Mouse (Mus musculus): ENCODE results near the gene Nhej1.

Gene Nhej1

DNA sequence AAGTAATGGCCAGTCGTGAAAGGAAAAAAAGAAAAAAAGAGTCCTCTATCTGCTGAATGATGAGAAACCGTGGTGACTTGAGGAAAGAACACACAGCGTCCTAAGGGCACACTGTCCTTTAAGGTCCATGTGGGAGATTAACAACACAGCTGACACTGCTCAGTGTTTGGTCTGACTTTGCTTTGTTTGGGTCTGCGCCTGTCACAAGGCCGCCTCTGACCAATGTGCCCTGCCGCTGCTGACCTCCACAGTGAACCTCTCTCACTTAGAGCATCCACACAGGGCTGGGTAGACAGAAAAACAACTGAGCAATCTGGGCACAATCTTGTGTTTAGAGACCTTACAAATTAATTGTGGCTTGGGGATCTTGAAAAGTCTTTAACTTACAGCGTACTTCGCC lies 148.0 kb downstream of the Nhej1 start:
- DNase-seq (ENCODE audit: low spot score in 2 of 2) = no peak

DNA sequence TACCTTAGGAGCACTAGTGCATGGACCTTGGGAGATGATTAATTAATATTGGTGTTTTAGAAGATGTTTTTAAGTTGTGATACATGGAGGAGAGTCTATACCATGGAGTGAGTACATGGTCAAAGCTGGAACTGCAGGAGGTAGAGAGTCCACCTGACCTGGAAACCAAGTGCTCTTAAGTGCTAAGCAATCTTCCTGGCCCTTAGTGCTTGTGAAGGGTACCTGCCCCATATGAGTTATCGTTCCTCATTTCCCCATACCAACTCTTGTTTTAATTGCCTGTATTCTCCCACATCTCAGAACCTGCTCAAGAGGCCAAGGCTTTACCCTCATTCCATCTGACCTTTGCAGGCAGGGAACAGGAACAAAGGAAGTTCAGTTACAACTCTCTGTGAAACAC lies 149.1 kb downstream of the Nhej1 start:
- no peak for DNase-seq (ENCODE audit: low spot score in 2 of 2)

- no peak for DNase-seq (ENCODE audit: low spot score in 2 of 2)
These were observed 151.4 kb downstream of the Nhej1 start for GRCm38 (mm10) chr1:74973590-74973989.

DNA sequence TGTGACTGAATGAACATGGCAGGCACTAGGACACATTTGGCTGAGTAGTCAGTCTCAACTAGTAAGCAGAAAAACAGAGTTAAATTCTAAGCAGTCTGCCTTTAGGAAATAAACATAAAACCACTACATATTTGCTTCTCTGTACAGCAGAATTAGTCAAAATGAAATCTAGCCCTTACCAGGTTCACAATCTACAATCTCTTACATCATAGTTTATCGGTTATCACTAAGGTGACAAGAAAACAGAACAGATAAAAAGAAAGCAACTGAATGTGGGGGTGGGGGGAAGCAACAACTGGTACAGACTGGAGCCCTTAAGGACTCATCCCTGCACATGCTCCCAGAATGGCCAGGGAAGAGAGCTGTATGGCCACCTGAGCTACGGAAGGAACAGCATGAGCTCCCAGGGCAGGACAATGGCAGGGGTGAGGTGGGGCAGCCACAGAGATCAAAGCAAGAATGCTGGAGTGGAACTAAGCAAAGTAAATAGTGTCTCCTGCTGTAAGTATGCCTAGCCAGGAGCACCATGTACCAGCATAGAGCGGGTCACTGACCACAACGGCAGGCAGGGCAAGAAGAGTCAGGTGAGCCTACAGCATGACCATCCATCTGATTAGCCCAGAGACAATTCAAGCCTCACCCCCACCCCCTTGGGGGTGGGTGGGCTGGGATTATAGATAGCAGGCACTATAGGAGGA lies 153.5 kb downstream of the Nhej1 start:
- DNase-seq (ENCODE audit: low spot score in 2 of 2) = no peak

DNA sequence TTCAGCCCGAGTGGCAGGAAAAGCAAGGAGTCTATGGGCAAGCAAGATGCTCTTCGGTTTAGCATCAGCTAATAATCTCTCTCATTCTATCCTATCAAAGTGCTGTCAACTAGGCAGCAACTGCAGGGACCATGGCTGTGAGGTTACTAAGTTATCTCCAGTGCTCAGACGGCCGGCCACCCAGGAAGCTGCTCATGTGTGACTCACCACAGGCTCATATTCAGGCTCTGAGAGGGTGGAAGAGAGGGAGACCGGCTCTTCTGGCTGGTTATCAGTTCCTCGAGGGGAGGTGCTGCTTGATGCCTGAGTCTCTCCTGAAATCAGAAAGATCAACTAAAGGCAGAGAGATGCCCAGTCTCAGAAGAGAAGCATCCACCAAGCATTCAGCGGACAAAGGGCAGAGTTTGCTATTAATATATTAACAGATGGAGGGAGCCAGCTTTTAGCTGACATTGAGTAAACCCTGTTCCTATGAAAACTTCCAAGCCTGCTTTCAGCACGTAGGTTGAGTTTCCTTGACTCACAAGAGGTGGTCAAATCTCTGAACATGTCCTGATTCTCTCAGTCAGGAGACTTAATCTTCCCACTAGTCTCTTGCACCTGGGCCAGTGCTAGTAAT lies 156.9 kb downstream of the Nhej1 start:
- no peak for DNase-seq (ENCODE audit: low spot score in 2 of 2)

GRCm38 (mm10) chr1:74964494-74965215 lies 160.3 kb downstream of the Nhej1 start:
- peak in 1 of 2 experiments; percentile 31 for DNase-seq (ENCODE audit: low spot score in 2 of 2)

DNA sequence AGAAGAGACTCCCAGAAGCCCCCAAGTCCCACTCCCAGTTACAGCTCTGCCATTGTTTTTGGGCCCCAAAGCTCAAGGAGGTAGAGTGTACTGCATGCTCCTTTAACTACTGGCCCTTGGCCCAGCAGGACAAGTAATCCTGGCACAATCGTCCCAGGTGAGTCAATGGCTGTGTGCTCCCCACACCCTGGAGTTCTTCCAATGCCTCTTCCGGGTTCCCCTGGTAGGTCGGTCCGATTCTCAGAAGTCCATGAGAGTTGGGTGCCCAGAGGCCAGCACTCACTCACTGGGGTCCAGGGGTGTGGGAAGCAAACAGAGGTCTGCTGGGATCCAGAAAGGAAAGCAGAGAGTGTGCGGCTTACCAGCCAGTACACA lies 162.2 kb downstream of the Nhej1 start:
- DNase-seq (ENCODE audit: low spot score in 2 of 2) = no peak

- no peak for DNase-seq (ENCODE audit: low spot score in 2 of 2)
These were observed 162.7 kb downstream of the Nhej1 start for GRCm38 (mm10) chr1:74962126-74962852.

GRCm38 (mm10) chr1:74961722-74962121 lies 163.3 kb downstream of the Nhej1 start:
- DNase-seq (ENCODE audit: low spot score in 2 of 2) = no peak

DNA sequence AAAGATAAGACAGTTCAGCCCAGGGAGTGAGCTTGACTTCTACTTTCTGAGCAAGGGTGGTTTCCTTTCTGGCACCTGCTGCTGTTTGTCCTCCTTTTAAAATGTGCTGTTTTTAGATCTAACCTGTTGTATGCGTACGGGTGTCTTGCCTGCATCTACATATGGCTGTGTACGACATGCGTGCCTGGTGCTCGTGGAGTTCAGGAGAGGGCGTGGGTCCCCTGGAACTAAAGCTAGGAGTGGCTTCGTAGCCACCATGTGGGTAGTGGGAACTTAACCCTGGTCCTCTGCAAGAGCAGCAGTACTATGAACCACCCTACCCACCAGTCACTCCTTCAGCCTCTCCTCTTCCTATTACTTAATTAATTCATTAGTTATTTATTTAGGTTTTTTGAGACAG lies 164.9 kb downstream of the Nhej1 start:
- no peak for DNase-seq (ENCODE audit: low spot score in 2 of 2)

GRCm38 (mm10) chr1:74951556-74952210 lies 173.3 kb downstream of the Nhej1 start, which contains the start of gene Ihh:
Gene Ihh (minus strand): TSS chr1:74951672.
- no peak for DNase-seq (ENCODE audit: low spot score in 2 of 2)

GRCm38 (mm10) chr1:74950576-74951490 lies 174.2 kb downstream of the Nhej1 start:
- DNase-seq (ENCODE audit: low spot score in 2 of 2) = no peak

- DNase-seq (ENCODE audit: low spot score in 2 of 2) = no peak
These were observed 174.9 kb downstream of the Nhej1 start for GRCm38 (mm10) chr1:74950066-74950465.

DNA sequence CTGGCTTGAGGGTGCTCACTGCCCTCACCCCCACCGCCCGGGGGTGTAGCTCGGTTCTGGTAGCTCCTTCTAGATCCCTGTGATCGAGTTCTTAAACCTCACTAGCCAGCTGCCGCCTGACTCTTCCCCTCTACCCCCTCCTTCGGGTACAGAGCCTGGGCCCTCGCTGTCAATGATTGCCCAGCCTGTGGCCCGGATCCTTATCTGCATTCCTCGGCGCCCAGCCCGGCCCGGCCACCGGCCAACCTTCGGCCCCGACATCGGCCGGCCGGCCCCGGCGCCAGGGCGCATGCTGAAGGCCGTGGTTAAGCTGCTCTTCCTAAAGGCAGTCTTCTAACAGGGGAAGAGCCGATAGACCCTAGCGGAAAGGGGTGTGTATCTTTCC lies 175.3 kb downstream of the Nhej1 start:
- no peak for DNase-seq (ENCODE audit: low spot score in 2 of 2)

DNA sequence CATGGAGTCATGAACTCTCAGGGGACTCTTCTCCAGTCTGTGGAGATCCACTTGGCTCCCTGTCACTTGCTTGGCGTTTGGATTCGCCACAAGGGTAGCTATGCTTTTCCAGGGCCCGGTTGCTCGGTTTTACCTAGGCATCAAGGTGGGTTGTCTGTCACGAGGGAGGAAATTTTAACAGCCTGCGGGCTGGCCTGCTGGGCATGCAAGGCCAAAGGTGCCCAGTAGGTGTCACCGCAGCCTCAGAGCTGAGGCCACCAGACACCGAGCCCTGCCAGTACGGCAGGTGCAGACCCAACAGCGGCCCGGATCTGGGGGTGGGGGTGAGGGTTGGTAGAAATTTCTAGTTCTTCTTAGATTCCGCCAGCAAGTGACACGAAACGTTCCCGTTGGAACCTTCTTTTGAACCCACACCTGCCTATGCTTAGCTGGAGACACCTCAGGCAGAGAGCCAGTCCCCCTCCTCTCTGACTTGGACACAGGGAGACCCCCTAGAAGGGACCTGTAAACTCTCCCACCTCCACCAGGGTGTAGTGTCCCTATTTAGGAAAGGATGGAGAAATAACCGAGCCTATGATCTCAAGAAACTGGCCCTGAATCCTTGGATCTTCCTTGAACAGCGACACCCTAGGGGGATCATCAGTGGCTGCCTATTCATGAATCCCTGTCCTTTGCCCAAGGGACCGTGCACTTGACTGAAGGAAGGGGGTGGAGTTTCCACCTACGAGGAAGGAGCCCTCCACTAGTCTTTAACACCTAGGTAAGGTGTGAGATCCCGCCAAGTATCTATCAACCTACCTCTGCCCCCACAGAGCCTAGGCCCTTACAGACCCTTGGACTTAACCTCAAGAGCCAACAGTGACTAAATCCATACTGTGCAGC lies 176.0 kb downstream of the Nhej1 start:
- peak in 1 of 2 experiments; percentile 30 for DNase-seq (ENCODE audit: low spot score in 2 of 2)

DNA sequence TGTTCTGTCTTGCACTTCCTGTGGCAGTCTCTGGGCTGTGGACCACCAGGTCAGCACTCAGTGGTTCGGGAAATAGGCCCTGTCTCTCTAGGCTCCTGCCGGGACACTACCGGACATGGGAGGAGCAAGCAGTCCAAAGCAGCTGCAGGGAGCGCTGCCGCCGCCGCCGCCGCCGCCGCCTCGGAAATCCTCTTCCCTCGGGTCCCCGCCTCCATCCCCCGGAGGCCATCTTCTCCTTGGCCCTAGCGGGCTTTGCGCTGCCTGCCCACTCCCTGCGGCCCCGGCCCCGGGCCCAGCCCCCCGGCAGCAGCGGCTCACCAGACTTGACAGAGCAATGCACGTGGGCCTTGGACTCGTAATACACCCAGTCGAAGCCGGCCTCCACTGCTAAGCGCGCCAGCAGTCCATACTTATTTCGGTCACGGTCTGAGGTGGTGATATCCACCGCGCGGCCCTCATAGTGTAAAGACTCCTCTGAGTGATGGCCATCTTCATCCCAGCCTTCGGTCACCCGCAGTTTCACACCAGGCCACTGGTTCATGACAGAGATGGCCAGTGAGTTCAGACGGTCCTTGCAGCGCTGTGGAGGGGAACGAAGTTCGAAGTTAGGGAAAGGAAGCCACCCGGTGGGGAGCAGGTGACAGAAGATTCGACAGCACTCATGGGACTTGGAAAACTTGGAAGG lies 176.9 kb downstream of the Nhej1 start:
- DNase-seq (ENCODE audit: low spot score in 2 of 2) = no peak

DNA sequence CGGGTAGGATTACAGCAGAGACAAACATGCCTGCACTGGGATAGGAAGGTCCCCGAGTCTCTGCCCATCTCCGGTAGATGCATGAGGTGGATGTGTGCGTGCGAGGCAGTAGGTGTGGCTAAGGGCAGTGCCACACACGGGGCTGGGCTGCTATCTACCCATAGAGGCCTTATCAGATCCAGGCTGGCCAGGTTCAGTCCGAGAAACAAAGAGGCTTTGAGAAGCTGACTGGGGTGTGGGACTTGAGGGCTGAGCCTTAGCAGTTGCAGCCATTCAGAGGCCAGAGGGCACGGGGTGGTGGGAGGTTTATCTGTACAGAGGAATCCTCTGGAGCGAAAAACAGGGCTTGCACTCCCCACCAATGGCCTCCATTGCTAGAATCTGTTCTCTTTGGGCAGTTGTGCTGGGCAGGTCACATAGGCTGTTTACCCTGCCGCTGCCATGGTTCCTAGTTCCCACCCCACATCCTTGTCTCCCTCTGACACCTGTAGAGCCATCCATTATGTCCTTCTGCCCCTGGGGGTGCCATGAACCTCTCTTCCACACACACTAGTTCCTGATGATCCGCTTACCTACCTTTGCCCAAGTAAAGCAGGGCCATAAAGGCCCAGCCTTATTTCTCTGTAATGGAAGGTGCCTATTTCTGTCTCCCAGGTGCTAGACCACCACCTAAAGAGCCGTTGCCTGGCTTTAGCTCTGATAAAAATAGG lies 183.2 kb downstream of the Nhej1 start:
- DNase-seq (ENCODE audit: low spot score in 2 of 2) = no peak

DNA sequence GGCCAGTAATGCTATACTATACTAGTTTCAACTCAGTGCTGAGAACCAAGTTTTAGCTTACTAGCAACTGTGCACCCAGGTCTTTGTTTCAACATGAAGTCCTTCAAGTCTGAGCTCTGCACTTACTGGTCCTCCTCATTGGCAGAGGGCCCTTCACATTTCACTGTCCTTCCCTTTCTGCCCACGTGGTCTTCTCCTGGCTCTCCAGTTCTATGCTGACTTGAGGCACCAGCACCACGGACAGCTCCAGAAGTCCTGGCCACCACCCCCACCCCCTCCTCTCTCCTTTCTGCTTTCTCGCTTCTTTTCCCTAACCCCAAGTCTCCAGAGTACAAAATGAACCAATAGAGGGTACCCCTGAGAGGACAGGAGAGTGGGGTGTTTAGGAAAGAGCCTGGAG lies 185.2 kb downstream of the Nhej1 start:
- no peak for DNase-seq (ENCODE audit: low spot score in 2 of 2)

All from natural killer cell, adult 2 months (primary cell).